Mouse (Mus musculus) forebrain, postnatal 0 days (tissue): ENCODE measurements around the gene Olfr94. TPM values are rescaled to one million over a fixed set of nuclear protein-coding genes. Genes with fewer than 3 reads are reported as not detected.

Experiments
- ATAC-seq: fragments of 200-750 bp; cut with Nextera tagmentation; 2 replicates; pipeline ENCODE4 v1.8.0; 2017; ENCODE audit warnings: mild to moderate bottlenecking, moderate library complexity
- DNase-seq: peaks from one replicate; pipeline ENCODE4 v3.0.0-alpha.2; 2015
- H3K27ac ChIP-seq: fragments of 300-500 bp; sonication (generic); 2 replicates; pipeline ENCODE4 v1.5.1; 2014; ENCODE audit warnings: low read depth, mild to moderate bottlenecking, antibody characterized with exemption, low read length, moderate library complexity, mixed read lengths
- H3K27me3 ChIP-seq: fragments of 300-500 bp; sonication (generic); 2 replicates; pipeline ENCODE4 v1.6.1; 2014; ENCODE audit warnings: mild to moderate bottlenecking, low read length, mixed read lengths; ENCODE audit not compliant: insufficient read depth
- H3K36me3 ChIP-seq: fragments of 300-500 bp; sonication (generic); 2 replicates; pipeline ENCODE4 v1.6.1; 2014; ENCODE audit warnings: mild to moderate bottlenecking, moderate library complexity; ENCODE audit not compliant: insufficient read depth
- H3K4me1 ChIP-seq: fragments of 300-500 bp; sonication (generic); 2 replicates; pipeline ENCODE4 v1.6.1; 2014; ENCODE audit warnings: antibody characterized with exemption; ENCODE audit not compliant: insufficient read depth
- H3K4me2 ChIP-seq: fragments of 300-500 bp; sonication (generic); 2 replicates; pipeline ENCODE4 v1.6.1; 2014; ENCODE audit warnings: low read depth, mild to moderate bottlenecking, moderate library complexity
- H3K4me3 ChIP-seq: fragments of 300-500 bp; sonication (generic); 2 replicates; pipeline ENCODE4 v1.5.1; 2014; ENCODE audit warnings: low read depth, low read length, mixed read lengths
- H3K9ac ChIP-seq: fragments of 300-500 bp; sonication (generic); 2 replicates; pipeline ENCODE4 v1.6.1; 2014; ENCODE audit warnings: mild to moderate bottlenecking
- H3K9me3 ChIP-seq: fragments of 300-500 bp; sonication (generic); 2 replicates; pipeline ENCODE4 v1.6.1; 2016; ENCODE audit warnings: low read length
- CTCF ChIP-seq: sonication (generic); IDR thresholded peaks from 2 replicates; pipeline ENCODE4 v1.5.1; 2016; ENCODE audit warnings: antibody characterized with exemption, control low read depth, low read depth
- WGBS: fragments of 180-500 bp; shearing (Covaris S2); extraction: QIAGEN DNeasy Blood & Tissue Kit; methylation state at CpG from one replicate; pipeline ENCODE4 v1.1.7; 2014; 5-methylcytosine and 5-hydroxymethylcytosine counted together
- polyA plus RNA-seq: library from polyadenylated mRNA; unstranded; fragments of >200 nt; fragmentation: Nextera tagmentation; extraction: Ambion mirVana; gene quantifications from 2 replicates; pipeline ENCODE4 v1.2.1, GENCODE M21; 2015
- total RNA-seq: library from RNA; depleted of rRNA; stranded (reverse); fragments of >200 nt; gene quantifications from 2 replicates; pipeline ENCODE4 v1.2.3, GENCODE M21; 2014

Gene Olfr94
- total and polyA plus RNA-seq, 2 experiments from 2014 or later, result not detected

- H3K27me3 ChIP-seq, result no peaks in the 10 kb centered on the region
- H3K27ac ChIP-seq, result no peak overlapping the region
- H3K4me2 ChIP-seq, result no peak overlapping the region
- ATAC-seq (no peak), DNase-seq (no peak)
- WGBS, result 74% methylated on average over 3 of the region's 3 CpGs
- no peak overlapping the region for H3K9ac ChIP-seq
- no peaks in the 10 kb centered on the region for H3K36me3 ChIP-seq
- H3K4me3 ChIP-seq, result no peak overlapping the region
- no peak for TF ChIP-seq CTCF
- no peaks in the 10 kb centered on the region for H3K4me1 ChIP-seq
- H3K9me3 ChIP-seq, result no peaks in the 10 kb centered on the region
Measured at GRCm38 (mm10) chr17:37218486-37218885, 17.7 kb upstream of the Olfr94 start.

DNA sequence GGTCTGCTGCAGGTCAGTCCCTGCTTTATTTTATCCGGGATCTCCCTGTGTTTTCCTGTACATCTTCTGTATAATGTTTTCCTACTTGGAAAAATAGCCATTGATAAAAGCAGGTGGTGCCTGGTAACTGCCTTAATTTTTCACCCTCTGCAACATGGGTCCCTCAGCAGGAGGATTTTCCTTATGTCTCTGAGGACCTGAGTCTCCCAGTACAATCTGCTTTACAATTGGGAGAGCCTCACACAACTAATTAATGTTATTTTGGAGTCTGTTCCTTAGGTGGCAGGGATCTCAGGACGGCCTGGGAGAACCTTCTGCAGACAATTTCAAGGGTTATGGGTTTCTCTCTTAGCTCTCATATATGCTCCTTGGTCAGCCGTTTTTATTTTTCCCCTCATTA lies 12.2 kb upstream of the Olfr94 start, which contains the start of gene Olfr95:
Gene Olfr95 (minus strand): TSS at position 101 of the 400 bp plus-strand sequence.
- TF ChIP-seq CTCF, result no peak
- ATAC-seq (no peak), DNase-seq (no peak)
- no peak within 1 kb of the TSS for H3K27ac ChIP-seq
- H3K27me3 ChIP-seq, result no peaks in the 10 kb centered on the region
- no peaks in the 10 kb centered on the region for H3K36me3 ChIP-seq
- WGBS, result 81% methylated on average over 3 of the region's 3 CpGs
- no peaks in the 10 kb centered on the region for H3K9me3 ChIP-seq
- H3K9ac ChIP-seq, result no peak within 1 kb of the TSS
- no peak within 1 kb of the TSS for H3K4me3 ChIP-seq
- no peak within 1 kb of the TSS for H3K4me2 ChIP-seq
- H3K4me1 ChIP-seq, result no peaks in the 10 kb centered on the region

GRCm38 (mm10) chr17:37210884-37211768 lies 10.3 kb upstream of the Olfr94 start:
- peak; percentile 22; the same call in 1 of the 2 replicates for TF ChIP-seq CTCF
- no peak overlapping the region for H3K27ac ChIP-seq
- no peaks in the 10 kb centered on the region for H3K9me3 ChIP-seq
- H3K4me3 ChIP-seq, result peak overlapping the region; percentile 32
- peak; percentile 30 for DNase-seq
- peak overlapping the region; percentile 31 for H3K9ac ChIP-seq
- no peaks in the 10 kb centered on the region for H3K36me3 ChIP-seq
- ATAC-seq, result peak; percentile 81
- WGBS, result 18% methylated on average over 40 of the region's 40 CpGs
- H3K4me1 ChIP-seq, result no peaks in the 10 kb centered on the region
- H3K4me2 ChIP-seq, result peak overlapping the region; percentile 42
- no peaks in the 10 kb centered on the region for H3K27me3 ChIP-seq

GRCm38 (mm10) chr17:37203917-37204236 lies 3.1 kb upstream of the Olfr94 start:
- Histone ChIP-seq H3K4me2 (no peak overlapping the region), H3K4me3 (no peak overlapping the region), H3K9me3 (no peaks in the 10 kb centered on the region), H3K9ac (no peak overlapping the region), H3K36me3 (no peaks in the 10 kb centered on the region), H3K27ac (no peak overlapping the region), H3K4me1 (no peaks in the 10 kb centered on the region), H3K27me3 (no peaks in the 10 kb centered on the region; the same call in 1 of the 2 replicates)
- WGBS, result 32% methylated on average over 3 of the region's 3 CpGs
- no peak for DNase-seq
- no peak for TF ChIP-seq CTCF
- ATAC-seq, result no peak

- Histone ChIP-seq H3K9me3 (no peaks in the 10 kb centered on the region), H3K4me3 (no peak overlapping the region), H3K4me1 (no peaks in the 10 kb centered on the region), H3K4me2 (no peak overlapping the region), H3K36me3 (no peaks in the 10 kb centered on the region), H3K27me3 (peaks cover 5% of the 10 kb centered on the region; the same call in 1 of the 2 replicates), H3K27ac (no peak overlapping the region), H3K9ac (no peak overlapping the region)
- peak; percentile 100 for TF ChIP-seq CTCF
- DNase-seq (peak; percentile 94), ATAC-seq (peak; percentile 92)
- 1% methylated on average over 4 of the region's 4 CpGs for WGBS
Measured at GRCm38 (mm10) chr17:37203206-37203916, 2.6 kb upstream of the Olfr94 start.

DNA sequence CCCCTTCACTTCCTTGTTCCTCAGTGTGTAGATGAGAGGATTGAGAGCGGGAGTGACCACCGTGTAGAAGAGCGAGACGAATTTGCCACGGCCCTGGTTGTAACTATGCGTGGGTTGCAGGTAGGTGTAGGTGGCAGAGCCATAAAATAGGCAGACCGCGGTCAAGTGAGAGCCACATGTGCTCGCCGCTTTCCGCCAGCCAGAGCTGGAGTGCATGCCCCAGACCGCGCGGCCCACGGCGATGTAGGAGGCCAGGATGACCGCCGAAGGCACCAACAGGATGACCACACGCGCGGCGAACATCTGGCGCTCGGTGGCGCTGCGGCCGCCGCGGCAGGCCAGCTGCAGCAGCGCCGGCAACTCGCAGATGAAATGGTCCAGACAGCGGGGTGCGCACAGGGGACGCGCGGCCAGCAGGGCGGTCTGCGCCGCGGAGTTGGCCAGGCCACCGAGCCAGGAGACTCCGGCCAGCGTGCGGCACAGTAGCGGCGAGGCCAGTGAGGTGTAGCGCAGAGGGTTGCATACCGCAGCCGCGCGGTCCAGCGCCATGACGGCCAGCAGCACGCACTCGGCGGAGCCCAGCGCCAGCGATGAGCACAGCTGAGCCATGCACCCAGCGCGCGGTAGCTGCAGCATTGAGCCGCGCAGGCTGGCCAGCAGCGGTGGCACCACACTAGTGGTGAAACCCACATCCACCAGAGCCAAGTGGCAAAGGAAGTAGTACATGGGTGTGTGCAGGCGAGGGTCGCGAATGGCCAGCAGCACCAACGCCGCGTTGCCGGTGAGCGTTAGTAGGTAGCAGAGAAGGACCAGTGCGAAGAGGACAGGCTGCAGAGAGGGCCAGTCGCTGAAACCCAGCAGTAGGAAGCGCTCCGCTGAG lies 3.7 kb downstream of the Olfr94 start:
- TF ChIP-seq CTCF, result no peak; the same call in none of the 2 replicates
- Histone ChIP-seq H3K4me2 (peak overlapping the region; percentile 94), H3K9ac (peak overlapping the region; percentile 51), H3K4me3 (peak overlapping the region; percentile 51), H3K36me3 (no peaks in the 10 kb centered on the region), H3K27ac (0 out of 2 replicates have a peak overlapping the region, but pooled peaks have one; percentile 29), H3K9me3 (no peaks in the 10 kb centered on the region), H3K4me1 (no peaks in the 10 kb centered on the region), H3K27me3 (peaks cover 18% of the 10 kb centered on the region)
- ATAC-seq, result peak; percentile 90
- 1% methylated on average over 77 of the region's 77 CpGs for WGBS
- DNase-seq, result peak; percentile 32
